Mouse (Mus musculus) neural tube, embryonic 12.5 days (tissue): Measurements from ENCODE around the gene Rgs3. TPM values are rescaled to one million over a fixed set of nuclear protein-coding genes. Genes with fewer than 3 reads are reported as not detected.

Source experiments
- ATAC-seq: fragments of 200-750 bp; cut with Nextera tagmentation; 2 replicates; pipeline ENCODE4 v1.8.0; 2017; ENCODE audit warnings: low read depth, mild to moderate bottlenecking, moderate TSS enrichment, moderate library complexity; ENCODE audit not compliant: low FRiP score
- H3K27ac ChIP-seq: fragments of 300-500 bp; sonication (generic); 2 replicates; pipeline ENCODE4 v1.5.1; 2016
- H3K27me3 ChIP-seq: fragments of 300-500 bp; sonication (generic); replicated peaks from 2 replicates; pipeline ENCODE4 v1.6.1; 2016; ENCODE audit warnings: mild to moderate bottlenecking
- H3K36me3 ChIP-seq: fragments of 300-500 bp; sonication (generic); 2 replicates; pipeline ENCODE4 v1.6.1; 2016; ENCODE audit warnings: mild to moderate bottlenecking
- H3K4me1 ChIP-seq: fragments of 300-500 bp; sonication (generic); 2 replicates; pipeline ENCODE4 v1.6.1; 2016
- H3K4me2 ChIP-seq: fragments of 300-500 bp; sonication (generic); replicated peaks from 2 replicates; pipeline ENCODE4 v1.6.1; 2016; ENCODE audit warnings: mild to moderate bottlenecking
- H3K4me3 ChIP-seq: fragments of 300-500 bp; sonication (generic); 2 replicates; pipeline ENCODE4 v1.5.1; 2016
- H3K9ac ChIP-seq: fragments of 300-500 bp; sonication (generic); 2 replicates; pipeline ENCODE4 v1.6.1; 2016; ENCODE audit warnings: mild to moderate bottlenecking
- H3K9me3 ChIP-seq: fragments of 300-500 bp; sonication (generic); 2 replicates; pipeline ENCODE4 v1.6.1; 2016; ENCODE audit warnings: mild to moderate bottlenecking
- WGBS: fragments of 180-500 bp; shearing (Covaris S2); methylation state at CpG from one replicate; pipeline ENCODE4 v1.1.7; 2016; 5-methylcytosine and 5-hydroxymethylcytosine counted together
- polyA plus RNA-seq: library from polyadenylated mRNA; unstranded; fragments of >200 nt; fragmentation: Nextera tagmentation; extraction: Ambion mirVana; gene quantifications from 2 replicates; pipeline ENCODE4 v1.2.1, GENCODE M21; 2016

Rgs3 gene
- polyA plus RNA-seq, 1 experiment from 2014 or later, result 77.3 TPM

GRCm38 (mm10) chr4:62607805-62608204 lies 48.2 kb downstream of the Rgs3 start:
- no peak overlapping the region for H3K4me3 ChIP-seq
- H3K27ac ChIP-seq, result no peak overlapping the region
- ATAC-seq, result peak; percentile 42
- H3K36me3 ChIP-seq, result no peaks in the 10 kb centered on the region
- H3K9ac ChIP-seq, result no peak overlapping the region
- H3K4me2 ChIP-seq, result no peak overlapping the region
- H3K27me3 ChIP-seq, result no peaks in the 10 kb centered on the region
- H3K4me1 ChIP-seq, result peaks cover 49% of the 10 kb centered on the region
- H3K9me3 ChIP-seq, result no peaks in the 10 kb centered on the region
- WGBS, result 73% methylated on average over 6 of the region's 6 CpGs

GRCm38 (mm10) chr4:62609333-62609732 lies 49.7 kb downstream of the Rgs3 start:
- WGBS, result 81% methylated on average over 4 of the region's 4 CpGs
- no peaks in the 10 kb centered on the region for H3K9me3 ChIP-seq
- H3K36me3 ChIP-seq, result no peaks in the 10 kb centered on the region
- H3K27me3 ChIP-seq, result no peaks in the 10 kb centered on the region
- no peak overlapping the region for H3K4me2 ChIP-seq
- H3K9ac ChIP-seq, result no peak overlapping the region
- no peak for ATAC-seq
- peaks cover 61% of the 10 kb centered on the region for H3K4me1 ChIP-seq
- no peak overlapping the region for H3K27ac ChIP-seq
- no peak overlapping the region for H3K4me3 ChIP-seq

DNA sequence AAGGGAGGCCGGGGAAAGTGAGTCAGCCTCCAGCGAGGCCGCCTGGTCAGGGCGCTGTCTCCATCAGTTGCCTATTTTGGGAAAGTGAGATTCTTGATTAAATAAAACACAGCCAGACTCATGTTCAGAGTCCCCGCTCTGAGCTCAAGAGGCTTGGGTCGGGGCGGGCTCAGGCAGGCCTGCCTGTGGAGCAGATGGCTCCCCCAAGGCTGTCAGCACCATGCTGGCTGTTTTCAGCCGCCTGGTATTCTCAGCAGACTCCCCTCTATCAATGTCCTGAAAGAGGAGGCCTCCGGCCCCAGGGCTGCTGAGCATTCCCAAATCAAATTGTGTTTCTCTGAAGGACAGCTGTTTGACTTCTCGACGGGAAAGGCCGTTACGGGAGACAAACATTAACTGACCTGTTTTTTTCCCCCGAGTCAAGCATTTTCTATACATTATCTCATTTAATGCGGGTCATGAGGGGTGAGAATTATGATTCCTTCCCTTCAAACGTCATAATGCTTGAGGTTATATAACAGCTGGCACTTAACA lies 50.6 kb downstream of the Rgs3 start:
- WGBS, result 42% methylated on average over 16 of the region's 16 CpGs
- Histone ChIP-seq H3K4me2 (no peak overlapping the region), H3K4me3 (no peak overlapping the region), H3K4me1 (peaks cover 61% of the 10 kb centered on the region), H3K9me3 (no peaks in the 10 kb centered on the region), H3K9ac (no peak overlapping the region), H3K27ac (no peak overlapping the region), H3K36me3 (no peaks in the 10 kb centered on the region), H3K27me3 (no peaks in the 10 kb centered on the region)
- ATAC-seq, result no peak; the same call in 1 of the 2 replicates

GRCm38 (mm10) chr4:62612601-62613501 lies 53.2 kb downstream of the Rgs3 start:
- 0 out of 2 replicates have a peak overlapping the region, but pooled peaks have one; percentile 19 for H3K9ac ChIP-seq
- peak; percentile 66 for ATAC-seq
- H3K4me3 ChIP-seq, result no peak overlapping the region
- peak overlapping the region; percentile 40 for H3K4me2 ChIP-seq
- H3K27ac ChIP-seq, result peak overlapping the region; percentile 70
- H3K9me3 ChIP-seq, result no peaks in the 10 kb centered on the region
- peaks cover 42% of the 10 kb centered on the region for H3K4me1 ChIP-seq
- peaks cover 3% of the 10 kb centered on the region; the same call in 1 of the 2 replicates for H3K27me3 ChIP-seq
- no peaks in the 10 kb centered on the region for H3K36me3 ChIP-seq
- WGBS, result 11% methylated on average over 22 of the region's 22 CpGs

GRCm38 (mm10) chr4:62613646-62614365 lies 54.2 kb downstream of the Rgs3 start:
- peaks cover 3% of the 10 kb centered on the region; the same call in 1 of the 2 replicates for H3K27me3 ChIP-seq
- H3K9me3 ChIP-seq, result no peaks in the 10 kb centered on the region
- 0 out of 2 replicates have a peak overlapping the region, but pooled peaks have one; percentile 19 for H3K9ac ChIP-seq
- no peak overlapping the region for H3K4me3 ChIP-seq
- peaks cover 43% of the 10 kb centered on the region for H3K4me1 ChIP-seq
- peak overlapping the region; percentile 40 for H3K4me2 ChIP-seq
- H3K36me3 ChIP-seq, result no peaks in the 10 kb centered on the region
- 0 out of 2 replicates have a peak overlapping the region, but pooled peaks have one; percentile 70 for H3K27ac ChIP-seq
- WGBS, result 64% methylated on average over 13 of the region's 13 CpGs
- no peak for ATAC-seq

DNA sequence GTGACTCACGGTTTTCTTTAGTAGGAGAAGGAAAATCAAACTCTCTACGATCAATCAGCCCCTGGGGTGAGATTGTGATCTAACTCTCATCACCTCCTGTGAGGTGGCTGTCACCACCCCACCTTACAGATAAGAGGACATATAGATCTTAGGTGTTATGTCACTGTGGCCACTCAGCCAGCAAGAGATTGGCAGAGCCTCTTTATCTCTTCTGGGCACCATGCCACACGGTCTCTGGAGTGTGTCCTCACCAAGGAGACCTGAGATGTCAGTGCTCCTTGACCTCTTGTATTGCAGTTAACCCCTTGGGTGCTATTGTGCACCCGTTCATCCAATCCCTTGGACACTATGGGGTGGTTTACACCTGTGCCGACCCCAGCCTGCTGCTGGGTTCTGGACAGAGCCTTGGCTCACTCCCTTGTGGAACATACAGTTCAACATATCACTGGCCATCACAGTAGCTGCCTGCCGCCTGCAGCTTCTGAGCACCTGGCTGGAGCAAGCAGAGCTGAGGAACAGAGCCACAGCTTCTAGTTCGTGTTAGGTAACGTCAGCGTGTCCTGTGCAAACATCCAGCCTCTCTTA lies 58.3 kb downstream of the Rgs3 start:
- H3K4me3 ChIP-seq, result no peak overlapping the region
- no peak overlapping the region for H3K9ac ChIP-seq
- H3K9me3 ChIP-seq, result no peaks in the 10 kb centered on the region
- WGBS, result 83% methylated on average over 9 of the region's 9 CpGs
- H3K27ac ChIP-seq, result no peak overlapping the region
- peaks cover 54% of the 10 kb centered on the region for H3K4me1 ChIP-seq
- ATAC-seq, result no peak
- H3K36me3 ChIP-seq, result no peaks in the 10 kb centered on the region
- no peak overlapping the region for H3K4me2 ChIP-seq
- peaks cover 3% of the 10 kb centered on the region; the same call in 1 of the 2 replicates for H3K27me3 ChIP-seq

DNA sequence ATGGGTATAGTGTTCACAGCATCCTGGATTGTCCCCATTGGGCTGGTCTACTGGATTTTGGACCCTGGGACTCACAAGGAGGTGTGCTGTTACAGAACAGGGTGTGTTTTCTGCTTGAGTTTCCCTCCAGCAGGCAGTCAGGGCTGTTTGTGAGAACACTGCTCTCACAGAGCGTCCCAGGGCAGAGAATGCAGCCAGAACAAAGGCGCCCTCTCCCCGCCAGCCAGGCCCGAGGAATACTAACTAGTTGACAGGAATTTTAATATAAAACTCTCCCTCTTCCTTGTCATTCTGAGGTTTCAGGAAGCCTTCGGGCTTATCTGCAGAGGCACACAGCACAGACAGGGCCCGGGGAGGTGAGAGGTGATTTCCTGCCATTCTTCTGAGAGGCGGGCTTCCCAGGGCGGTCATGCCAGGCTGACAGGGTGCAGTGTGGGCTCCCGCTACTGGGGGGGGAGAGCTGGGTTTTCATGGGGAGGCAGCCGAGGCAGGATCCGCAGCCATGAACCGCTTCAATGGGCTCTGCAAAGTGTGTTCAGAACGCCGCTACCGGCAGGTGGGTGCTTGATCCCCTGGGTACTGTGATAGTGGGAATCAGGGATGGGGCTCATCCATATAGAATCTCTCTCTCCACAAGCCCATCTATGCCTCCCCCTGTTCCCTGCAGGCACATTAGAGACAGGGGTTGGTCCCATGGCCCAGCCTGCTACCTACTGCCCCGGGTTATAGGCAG lies 59.8 kb downstream of the Rgs3 start:
- WGBS, result 29% methylated on average over 16 of the region's 16 CpGs
- H3K4me2 ChIP-seq, result peak overlapping the region; percentile 39
- H3K36me3 ChIP-seq, result no peaks in the 10 kb centered on the region
- H3K27me3 ChIP-seq, result peaks cover 3% of the 10 kb centered on the region; the same call in 1 of the 2 replicates
- peak overlapping the region; percentile 43; the same call in 1 of the 2 replicates for H3K27ac ChIP-seq
- H3K9me3 ChIP-seq, result no peaks in the 10 kb centered on the region
- peaks cover 52% of the 10 kb centered on the region for H3K4me1 ChIP-seq
- 0 out of 2 replicates have a peak overlapping the region, but pooled peaks have one; percentile 1 for H3K4me3 ChIP-seq
- peak; percentile 59 for ATAC-seq
- 0 out of 2 replicates have a peak overlapping the region, but pooled peaks have one; percentile 30 for H3K9ac ChIP-seq

GRCm38 (mm10) chr4:62619965-62620244 lies 60.3 kb downstream of the Rgs3 start:
- Histone ChIP-seq H3K27ac (peak overlapping the region; percentile 43; the same call in 1 of the 2 replicates), H3K36me3 (no peaks in the 10 kb centered on the region), H3K9ac (0 out of 2 replicates have a peak overlapping the region, but pooled peaks have one; percentile 30), H3K4me1 (peaks cover 58% of the 10 kb centered on the region), H3K27me3 (peaks cover 3% of the 10 kb centered on the region; the same call in 1 of the 2 replicates), H3K4me2 (peak overlapping the region; percentile 39), H3K4me3 (no peak overlapping the region), H3K9me3 (no peaks in the 10 kb centered on the region)
- no peak for ATAC-seq
- 87% methylated on average over 3 of the region's 3 CpGs for WGBS

DNA sequence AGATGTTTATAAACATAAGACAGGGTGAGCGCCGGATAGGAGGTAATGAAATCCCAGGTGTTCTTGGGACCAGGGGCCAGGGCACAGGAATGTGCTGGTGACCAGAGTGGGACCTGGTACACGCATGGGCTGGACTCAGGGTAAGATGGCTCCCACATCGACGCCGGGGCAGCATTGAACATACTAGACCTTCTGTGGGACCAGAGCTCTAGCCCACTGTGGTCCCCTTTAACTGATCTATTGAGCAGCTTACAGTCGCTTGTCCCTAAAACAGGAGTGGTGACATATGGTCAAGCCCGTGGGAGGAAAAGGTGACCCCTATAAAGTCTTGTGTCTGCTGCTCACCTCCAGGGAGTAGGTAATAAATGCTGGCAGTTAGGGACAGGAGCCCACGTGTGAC lies 61.5 kb downstream of the Rgs3 start:
- Histone ChIP-seq H3K27me3 (peaks cover 3% of the 10 kb centered on the region; the same call in 1 of the 2 replicates), H3K4me3 (no peak overlapping the region), H3K9ac (no peak overlapping the region), H3K9me3 (no peaks in the 10 kb centered on the region), H3K27ac (no peak overlapping the region), H3K4me2 (peak overlapping the region; percentile 20; the same call in 1 of the 2 replicates), H3K36me3 (0 out of 2 replicates have a peak, but pooled peaks cover 4% of the 10 kb centered on the region), H3K4me1 (peaks cover 69% of the 10 kb centered on the region)
- WGBS, result 81% methylated on average over 9 of the region's 9 CpGs
- ATAC-seq, result no peak

DNA sequence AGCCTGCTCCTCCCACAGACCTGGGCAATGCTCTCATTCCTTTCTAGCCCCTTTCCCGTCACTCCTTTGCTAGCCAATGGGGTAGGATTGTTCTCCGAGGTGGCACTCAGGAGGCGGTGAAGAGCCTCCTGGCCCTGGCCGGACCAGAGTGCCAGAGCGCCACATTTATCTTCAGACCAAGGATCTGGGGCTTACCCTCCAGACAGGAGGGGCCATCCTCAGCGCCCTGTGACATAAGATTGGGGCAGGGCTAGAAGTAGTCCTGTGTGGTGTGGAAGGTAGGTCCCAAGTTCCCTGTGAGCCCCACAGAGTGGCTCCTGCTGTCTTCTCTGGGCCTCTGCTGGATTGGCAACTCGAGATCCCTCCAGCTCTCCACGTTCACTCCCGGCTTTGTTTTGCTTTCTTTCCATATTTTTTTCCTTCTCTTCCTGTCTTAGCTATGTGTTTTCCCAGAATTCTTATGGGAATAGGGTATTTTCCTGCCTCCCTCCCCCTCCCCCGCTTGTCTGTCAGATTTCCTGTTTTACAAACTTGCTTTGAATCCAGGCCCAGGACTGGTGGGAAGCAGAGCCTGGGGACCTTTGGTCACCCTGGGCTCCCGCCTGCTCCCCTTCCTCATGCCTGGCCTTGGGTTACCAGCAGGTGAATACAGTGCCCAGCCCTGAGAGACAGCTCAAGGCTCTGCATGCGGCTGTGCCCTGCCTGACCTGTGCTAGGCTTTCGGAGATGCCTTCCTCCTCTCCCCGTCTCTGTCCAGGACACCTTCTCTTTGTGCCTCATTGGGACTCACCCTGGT lies 62.4 kb downstream of the Rgs3 start:
- H3K27ac ChIP-seq, result no peak overlapping the region
- ATAC-seq, result no peak
- peak overlapping the region; percentile 20; the same call in 1 of the 2 replicates for H3K4me2 ChIP-seq
- H3K4me1 ChIP-seq, result peaks cover 77% of the 10 kb centered on the region
- 0 out of 2 replicates have a peak overlapping the region, but pooled peaks have one; percentile 21 for H3K9ac ChIP-seq
- H3K4me3 ChIP-seq, result no peak overlapping the region
- WGBS, result 74% methylated on average over 14 of the region's 14 CpGs
- H3K9me3 ChIP-seq, result no peaks in the 10 kb centered on the region
- 0 out of 2 replicates have a peak, but pooled peaks cover 4% of the 10 kb centered on the region for H3K36me3 ChIP-seq
- H3K27me3 ChIP-seq, result no peaks in the 10 kb centered on the region
